Mouse (Mus musculus) testis, adult 10 weeks (tissue): ENCODE data around the gene Btbd16. TPM values are rescaled to one million over a fixed set of nuclear protein-coding genes. Genes with fewer than 3 reads are reported as not detected.

Experiments used
- polyA plus RNA-seq: library from polyadenylated mRNA; stranded (reverse); fragments of 350-450 nt; fragmentation: Illumina TruSeq; extraction: RNeasy Lipid Tissue Mini Kit (QIAGEN cat#74804); gene quantifications from one replicate; pipeline ENCODE4 v1.2.3, GENCODE M21; 2014; ENCODE audit warnings: low read depth, low replicate concordance

Btbd16 gene
- polyA plus RNA-seq = 114 TPM

DNA sequence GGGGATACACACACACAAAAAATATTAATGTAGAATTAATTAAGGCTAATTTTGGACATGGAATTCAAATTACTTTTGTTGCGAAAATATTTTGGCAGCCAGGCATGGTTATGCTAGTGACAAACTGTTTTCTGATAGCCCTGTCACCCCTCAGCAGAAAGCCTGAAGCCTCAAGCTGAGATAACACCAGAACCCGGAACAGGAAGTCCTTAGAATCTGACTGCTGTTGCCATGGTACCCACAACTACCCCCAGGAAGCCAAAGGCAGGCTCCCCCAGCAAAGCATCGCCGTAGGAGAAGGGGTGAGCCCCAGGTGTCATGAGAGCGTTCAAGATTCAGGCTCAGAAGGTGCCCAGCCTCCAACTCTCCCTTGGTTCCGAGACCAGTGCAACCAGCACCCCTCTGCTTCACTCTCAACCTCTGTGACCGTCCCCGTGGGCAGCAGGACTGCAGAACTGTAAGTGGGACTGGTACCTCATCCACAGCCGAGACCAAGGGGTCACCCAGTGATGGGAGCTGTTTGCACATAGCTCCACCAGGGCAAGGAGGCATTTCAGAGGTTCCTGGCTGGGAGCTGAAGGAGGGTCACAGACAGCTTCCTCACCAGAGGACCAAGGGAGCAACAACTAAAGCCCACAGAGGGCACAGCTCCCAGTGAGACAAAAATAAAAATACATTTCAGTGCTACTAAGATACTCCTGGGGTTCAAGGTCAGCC lies at the start of gene Btbd16:
Gene Btbd16 (plus strand): TSS at position 156 of the 717 bp plus-strand sequence.

DNA sequence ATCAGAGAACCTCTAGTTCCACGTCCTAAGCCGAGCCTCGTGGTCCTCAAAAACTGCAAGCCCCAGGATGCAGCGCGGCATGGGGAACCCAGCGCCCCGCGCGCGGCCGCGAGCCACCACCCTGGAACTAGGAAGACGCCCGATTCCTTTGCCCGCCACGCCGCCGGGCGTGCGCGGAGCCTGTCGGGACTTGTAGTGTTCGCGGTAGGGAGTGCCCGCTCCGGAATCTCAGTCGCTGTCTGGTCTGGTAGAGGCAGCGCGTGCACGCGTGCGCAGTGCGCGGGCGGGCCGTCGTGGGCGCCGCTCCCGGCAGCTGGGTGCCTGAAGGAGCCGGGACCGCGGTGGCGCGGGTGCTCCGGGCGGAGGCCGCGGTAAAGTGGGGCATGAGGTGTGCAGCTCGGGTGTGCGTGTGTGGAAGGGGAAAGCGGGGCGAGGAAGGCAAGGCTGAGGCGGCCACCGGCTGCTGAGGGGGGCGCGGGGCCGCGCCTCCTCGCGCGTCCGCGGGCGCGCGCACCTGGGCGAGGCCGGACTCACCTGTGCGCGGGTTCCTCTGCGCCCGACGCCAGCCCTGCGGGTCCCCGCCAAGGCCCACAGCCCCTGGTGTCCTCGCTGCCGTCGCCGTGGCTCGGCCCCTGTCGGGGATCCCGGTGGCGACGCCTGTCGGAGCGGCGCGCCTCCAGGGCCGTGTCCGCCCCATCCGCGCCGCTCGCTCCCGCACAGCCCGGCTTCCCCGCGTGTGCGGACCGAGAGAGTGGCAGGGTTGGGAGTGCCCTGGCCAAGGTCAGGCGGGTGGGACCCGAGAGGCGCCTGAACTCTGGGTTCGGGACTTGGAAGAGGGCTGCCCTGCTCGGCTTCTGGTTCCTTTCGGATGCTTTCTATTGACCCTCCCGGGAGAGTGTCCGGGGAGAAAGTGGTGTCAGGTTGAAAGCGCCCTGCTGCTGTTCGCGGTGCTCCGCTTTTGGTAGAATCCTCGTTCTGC lies 92.0 kb downstream of the Btbd16 start, which contains the start of gene Plekha1:
Gene Plekha1 (plus strand): TSS at position 144 of the 979 bp plus-strand sequence.

Other genes starting within 250 kb of the Btbd16 start
- gene Nsmce4a, start 201.0 kb upstream of the Btbd16 start, polyA plus RNA-seq = 87.9 TPM
- 3.1 TPM for gene Tacc2, start 196.6 kb upstream of the Btbd16 start, polyA plus RNA-seq
- gene Plekha1, start 91.7 kb downstream of the Btbd16 start, polyA plus RNA-seq = 18.2 TPM
- 3.1 TPM for gene Htra1, start 162.0 kb downstream of the Btbd16 start, polyA plus RNA-seq